Mouse (Mus musculus): ENCODE data around the gene Caskin2.
A peak's percentile ranks its signal among the peaks of the same experiment; 100 is the strongest.
"Not testable (repeated sequence)": the region's sequence is repeated elsewhere in the genome, so short reads cannot be mapped to it uniquely, and the experiment has no call there.

Caskin2 gene

GRCm38 (mm10) chr11:115765103-115765606 lies 48.3 kb downstream of the Caskin2 start, which contains the start of gene Tmem94:
Gene Tmem94, plus strand, starts transcription at chr11:115765433.
- peak; percentile 97 for ATAC-seq (ENCODE audit: low TSS enrichment)

DNA sequence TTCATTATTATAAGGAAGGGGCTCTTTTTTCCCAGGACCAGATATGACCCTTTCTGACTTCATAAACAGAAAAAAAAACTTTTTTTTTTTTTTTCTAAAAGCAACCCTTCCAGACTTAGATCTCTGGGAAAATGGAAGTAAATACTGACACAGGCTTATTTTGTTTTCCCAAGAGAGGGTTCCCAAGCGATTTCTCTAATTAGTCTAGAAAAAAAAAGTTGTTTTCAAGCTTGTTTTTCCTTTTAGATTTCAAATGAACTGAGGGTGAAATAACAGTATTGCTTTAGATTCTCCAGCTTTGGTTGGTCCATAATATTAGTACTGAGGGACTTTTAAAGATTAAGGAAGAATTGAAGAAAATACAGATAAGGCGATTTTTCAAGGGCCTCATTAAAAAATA lies 48.7 kb downstream of the Caskin2 start:
- no peak for ATAC-seq (ENCODE audit: low TSS enrichment)

DNA sequence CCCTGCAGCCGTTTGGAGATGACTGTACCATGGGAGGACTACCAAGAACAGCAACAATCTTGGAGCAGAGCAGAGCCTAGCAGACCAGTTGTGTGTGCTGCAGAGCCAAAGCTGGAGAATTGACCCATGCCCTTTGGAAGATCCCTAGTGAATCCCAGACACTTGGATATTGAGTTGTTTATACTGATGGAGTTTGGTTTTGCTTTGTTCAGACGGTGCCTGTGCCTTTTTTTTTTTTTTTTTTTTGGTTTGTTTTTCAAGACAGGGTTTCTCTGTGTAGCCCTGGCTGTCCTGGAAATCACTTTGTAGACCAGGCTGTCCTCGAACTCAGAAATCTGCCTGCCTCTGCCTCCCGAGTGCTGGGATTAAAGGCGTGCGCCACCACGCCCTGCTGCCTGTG lies 51.3 kb downstream of the Caskin2 start:
- ATAC-seq (ENCODE audit: low TSS enrichment): not testable (repeated sequence)

GRCm38 (mm10) chr11:115753485-115753884 lies 60.0 kb downstream of the Caskin2 start:
- ATAC-seq (ENCODE audit: low TSS enrichment): no peak

GRCm38 (mm10) chr11:115752653-115753052 lies 60.8 kb downstream of the Caskin2 start:
- ATAC-seq (ENCODE audit: low TSS enrichment): no peak

GRCm38 (mm10) chr11:115751725-115752124 lies 61.7 kb downstream of the Caskin2 start:
- no peak for ATAC-seq (ENCODE audit: low TSS enrichment)

DNA sequence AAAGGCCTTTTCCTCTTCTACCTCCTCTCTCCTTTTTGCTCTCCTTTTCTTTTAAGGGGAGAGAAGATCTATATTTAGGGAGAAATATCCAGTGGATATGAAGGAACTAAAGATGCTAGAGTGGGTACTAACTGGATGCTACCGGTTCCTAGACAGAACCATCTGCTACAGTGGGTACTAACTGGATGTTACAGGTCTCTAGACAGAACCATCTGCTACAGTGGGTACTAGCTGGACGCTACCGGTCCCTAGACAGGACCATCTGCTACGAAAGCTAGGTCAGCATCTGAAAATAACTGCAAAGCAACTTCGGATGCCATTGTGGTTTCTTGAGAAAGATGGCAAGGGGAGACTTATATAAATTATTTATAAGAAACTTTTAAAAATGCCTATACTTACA lies 63.6 kb downstream of the Caskin2 start:
- peak; percentile 52; the same call in 1 of the 2 replicates for ATAC-seq (ENCODE audit: low TSS enrichment)

Data from frontal cortex, adult (tissue).